Mouse (Mus musculus): Measurements from ENCODE around the gene Krtap1-4. TPM values are rescaled to one million over a fixed set of nuclear protein-coding genes. Genes with fewer than 3 reads are reported as not detected.
"Not testable (repeated sequence)": the region's sequence is repeated elsewhere in the genome, so short reads cannot be mapped to it uniquely, and the experiment has no call there.

The Krtap1-4 gene
- total and polyA plus RNA-seq, 3 experiments = not detected

DNA sequence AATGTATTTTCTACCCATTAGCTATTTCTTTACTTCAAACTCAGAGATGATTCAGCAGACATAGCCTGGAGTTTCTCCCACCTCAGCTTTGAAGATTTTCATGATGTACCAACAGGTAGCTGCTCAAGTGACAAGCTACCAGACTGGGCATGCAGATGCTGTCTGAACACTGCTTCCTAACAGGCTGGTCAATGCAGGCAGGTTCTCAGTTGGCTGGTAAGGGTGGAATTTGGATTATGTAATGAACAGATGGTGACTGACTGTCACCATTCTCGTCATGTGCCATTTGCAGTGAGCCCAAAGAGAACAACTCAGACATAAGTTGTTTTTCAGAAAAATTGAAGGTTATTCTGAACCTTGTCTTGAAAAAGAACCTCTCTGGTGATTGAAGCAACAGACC lies 25.7 kb upstream of the Krtap1-4 start:
- H3K9ac ChIP-seq (ENCODE audit: control insufficient read depth, low read depth, low read length, poor library complexity, severe bottlenecking) = no peak overlapping the region
- DNase-seq (ENCODE audit: low read depth, low spot score) = no peak
- no peaks in the 10 kb centered on the region for H3K9me3 ChIP-seq (replicated peaks; ENCODE audit: insufficient read depth, low read length)
- no peaks in the 10 kb centered on the region for H3K79me2 ChIP-seq (ENCODE audit: control insufficient read depth, insufficient read depth, low read length, poor library complexity)
- H3K36me3 ChIP-seq (ENCODE audit: control insufficient read depth in 1 of 2, insufficient read depth in 2 of 2, low read length in 2 of 2) = no peaks in the 10 kb centered on the region
- H3K4me3 ChIP-seq (ENCODE audit: control insufficient read depth in 1 of 2, insufficient read depth in 1 of 2, low read depth in 2 of 2, low read length in 2 of 2) = no peak overlapping the region
- H3K27me3 ChIP-seq (ENCODE audit: control insufficient read depth in 1 of 2, insufficient read depth in 2 of 2, low read length in 2 of 2) = no peaks in the 10 kb centered on the region
- no peak overlapping the region for H3K27ac ChIP-seq (ENCODE audit: control insufficient read depth, low read depth, low read length)
- H3K4me1 ChIP-seq (ENCODE audit: control insufficient read depth in 1 of 2, insufficient read depth in 2 of 2, low read length in 2 of 2) = no peaks in the 10 kb centered on the region
- TF ChIP-seq JUND (IDR thresholded peaks at IDR 0.05; ENCODE audit: low read depth, low read length) = no peak
- TF ChIP-seq MYB (IDR thresholded peaks at IDR 0.05; ENCODE audit: low read depth, low read length) = no peak
- no peak for TF ChIP-seq RAD21 (IDR thresholded peaks at IDR 0.05; ENCODE audit: low read depth, low read length)
- no peak for TF ChIP-seq UBTF (IDR thresholded peaks at IDR 0.05; ENCODE audit: borderline replicate concordance, insufficient read depth, low read depth, low read length)
- no peak for TF ChIP-seq HCFC1 (IDR thresholded peaks at IDR 0.05; ENCODE audit: low read depth, low read length)
- TF ChIP-seq MEF2A (IDR thresholded peaks at IDR 0.05; ENCODE audit: extremely low read depth, insufficient replicate concordance, low read depth, low read length, poor library complexity, severe bottlenecking) = no peak

DNA sequence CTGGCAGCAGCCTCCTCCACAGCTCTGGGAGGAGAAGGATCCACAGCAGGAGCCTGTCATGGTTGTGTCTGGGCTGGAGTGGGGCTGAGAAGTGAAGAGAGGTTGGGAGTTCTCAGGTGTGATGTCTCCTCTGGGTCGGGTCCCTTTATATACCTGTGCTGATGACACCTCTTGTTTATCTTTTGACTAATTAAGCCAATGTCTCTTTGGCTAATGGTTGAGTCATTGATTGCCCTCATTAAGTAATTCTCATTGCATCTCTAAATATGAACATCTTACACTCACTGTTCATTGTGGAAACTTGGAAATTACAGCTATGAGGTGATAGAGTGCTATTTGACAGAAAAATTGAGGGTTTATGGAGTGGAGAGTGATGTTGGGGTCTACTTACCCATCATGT lies 19.8 kb upstream of the Krtap1-4 start, which contains the start of gene Gm11938:
Gm11938 (minus strand) TSS at position 101 of the 400 bp plus-strand sequence.
- not testable (repeated sequence) for H3K9me3 ChIP-seq (replicated peaks; ENCODE audit: insufficient read depth, low read length); H3K36me3 ChIP-seq (ENCODE audit: control insufficient read depth in 1 of 2, insufficient read depth in 2 of 2, low read length in 2 of 2); H3K4me1 ChIP-seq (ENCODE audit: control insufficient read depth in 1 of 2, insufficient read depth in 2 of 2, low read length in 2 of 2); H3K4me3 ChIP-seq (ENCODE audit: control insufficient read depth in 1 of 2, insufficient read depth in 1 of 2, low read depth in 2 of 2, low read length in 2 of 2); H3K27ac ChIP-seq (ENCODE audit: control insufficient read depth, low read depth, low read length); DNase-seq (ENCODE audit: low read depth, low spot score); H3K79me2 ChIP-seq (ENCODE audit: control insufficient read depth, insufficient read depth, low read length, poor library complexity); H3K27me3 ChIP-seq (ENCODE audit: control insufficient read depth in 1 of 2, insufficient read depth in 2 of 2, low read length in 2 of 2); H3K9ac ChIP-seq (ENCODE audit: control insufficient read depth, low read depth, low read length, poor library complexity, severe bottlenecking)

DNA sequence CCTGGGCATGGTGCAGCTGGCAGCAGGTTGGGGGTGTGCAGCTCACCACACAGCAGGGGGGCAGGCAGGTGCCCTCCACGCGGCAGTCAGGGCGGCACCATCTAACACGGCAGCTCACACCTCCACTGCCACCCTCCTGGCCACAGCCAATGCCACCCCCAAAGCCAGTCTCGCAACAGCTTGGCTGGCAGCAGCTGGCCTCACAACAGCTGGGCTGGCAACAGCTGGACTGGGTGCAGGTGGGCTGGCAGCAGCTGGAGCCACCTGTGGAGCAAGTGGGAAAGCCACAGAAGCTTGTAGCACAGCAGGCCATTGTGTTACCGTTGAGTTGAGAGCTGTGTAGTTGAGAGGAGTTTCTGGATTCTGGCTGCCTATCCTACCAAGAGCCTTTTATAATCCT lies 14.3 kb upstream of the Krtap1-4 start, which contains the start of gene Krtap9-3:
Krtap9-3 (minus strand) TSS at position 364 of the 400 bp plus-strand sequence.
- not testable (repeated sequence) for DNase-seq (ENCODE audit: low read depth, low spot score); H3K9me3 ChIP-seq (replicated peaks; ENCODE audit: insufficient read depth, low read length); H3K27ac ChIP-seq (ENCODE audit: control insufficient read depth, low read depth, low read length); H3K79me2 ChIP-seq (ENCODE audit: control insufficient read depth, insufficient read depth, low read length, poor library complexity); H3K9ac ChIP-seq (ENCODE audit: control insufficient read depth, low read depth, low read length, poor library complexity, severe bottlenecking); H3K27me3 ChIP-seq (ENCODE audit: control insufficient read depth in 1 of 2, insufficient read depth in 2 of 2, low read length in 2 of 2); H3K4me3 ChIP-seq (ENCODE audit: control insufficient read depth in 1 of 2, insufficient read depth in 1 of 2, low read depth in 2 of 2, low read length in 2 of 2); H3K36me3 ChIP-seq (ENCODE audit: control insufficient read depth in 1 of 2, insufficient read depth in 2 of 2, low read length in 2 of 2); H3K4me1 ChIP-seq (ENCODE audit: control insufficient read depth in 1 of 2, insufficient read depth in 2 of 2, low read length in 2 of 2)

DNA sequence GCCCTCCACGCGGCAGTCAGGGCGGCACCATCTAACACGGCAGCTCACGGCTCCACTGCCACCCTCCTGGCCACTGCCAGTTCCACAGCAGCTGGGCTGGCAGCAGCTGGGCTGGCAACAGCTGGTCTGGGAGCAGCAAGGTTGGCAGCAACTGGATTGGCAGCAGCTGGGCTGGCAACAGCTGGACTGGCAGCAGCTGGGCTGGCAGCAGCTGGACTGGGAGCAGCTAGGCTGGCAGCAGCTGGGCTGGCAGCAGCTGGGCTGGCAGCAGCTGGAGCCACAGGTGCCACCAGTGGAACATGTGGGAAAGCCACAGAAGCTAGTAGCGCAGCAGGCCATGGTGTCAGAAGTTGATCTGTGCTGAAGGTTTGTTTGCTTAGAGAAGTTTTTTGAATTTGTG lies 7.5 kb upstream of the Krtap1-4 start, which contains the start of gene Krtap1-3:
Krtap1-3 (minus strand) TSS at position 359 of the 400 bp plus-strand sequence.
- no peak for DNase-seq (ENCODE audit: low read depth, low spot score)
- no peaks in the 10 kb centered on the region for H3K79me2 ChIP-seq (ENCODE audit: control insufficient read depth, insufficient read depth, low read length, poor library complexity)
- H3K27ac ChIP-seq (ENCODE audit: control insufficient read depth, low read depth, low read length) = no peak within 1 kb of the TSS
- H3K4me1 ChIP-seq (ENCODE audit: control insufficient read depth in 1 of 2, insufficient read depth in 2 of 2, low read length in 2 of 2) = no peaks in the 10 kb centered on the region
- TF ChIP-seq CHD1 (IDR thresholded peaks at IDR 0.05; ENCODE audit: low read depth, low read length) (no peak), E2F4 (IDR thresholded peaks at IDR 0.05; ENCODE audit: borderline replicate concordance, low read depth, low read length) (no peak)
- no peak within 1 kb of the TSS for H3K9ac ChIP-seq (ENCODE audit: control insufficient read depth, low read depth, low read length, poor library complexity, severe bottlenecking)
- no peaks in the 10 kb centered on the region for H3K27me3 ChIP-seq (ENCODE audit: control insufficient read depth in 1 of 2, insufficient read depth in 2 of 2, low read length in 2 of 2)
- no peaks in the 10 kb centered on the region for H3K9me3 ChIP-seq (replicated peaks; ENCODE audit: insufficient read depth, low read length)
- no peak within 1 kb of the TSS for H3K4me3 ChIP-seq (ENCODE audit: control insufficient read depth in 1 of 2, insufficient read depth in 1 of 2, low read depth in 2 of 2, low read length in 2 of 2)
- no peaks in the 10 kb centered on the region for H3K36me3 ChIP-seq (ENCODE audit: control insufficient read depth in 1 of 2, insufficient read depth in 2 of 2, low read length in 2 of 2)
